Mouse (Mus musculus) testis, adult 2 months (tissue): ENCODE results near the gene Olfr612.
"Not testable (repeated sequence)": the region's sequence is repeated elsewhere in the genome, so short reads cannot be mapped to it uniquely, and the experiment has no call there.

Source experiments
- CTCF ChIP-seq: fragments of 200-500 bp; IDR thresholded peaks from 2 replicates; pipeline ENCODE4 v1.5.1; 2012; ENCODE audit warnings: low read depth, mild to moderate bottlenecking, inconsistent platforms, low read length, moderate library complexity; ENCODE audit not compliant: control insufficient read depth, insufficient read depth, insufficient replicate concordance
- POLR2A ChIP-seq: fragments of 200-500 bp; IDR thresholded peaks from 2 replicates; pipeline ENCODE4 v1.6.1; 2012; ENCODE audit warnings: low read depth, mild to moderate bottlenecking, inconsistent platforms, low read length, moderate library complexity; ENCODE audit not compliant: control insufficient read depth

GRCm38 (mm10) chr7:103520746-103521145, 21.8 kb downstream of the Olfr612 start, which contains the start of gene Olfr611:
- TF ChIP-seq CTCF, POLR2A: not testable (repeated sequence)
